Mouse (Mus musculus) 416B (cell line): ENCODE measurements around the gene Agl.
"Not testable (repeated sequence)": the region's sequence is repeated elsewhere in the genome, so short reads cannot be mapped to it uniquely, and the experiment has no call there.

ENCODE experiments used
- DNase-seq: peaks from one replicate; pipeline ENCODE4 v3.0.0; 2011; ENCODE audit warnings: low read depth

Agl gene

DNA sequence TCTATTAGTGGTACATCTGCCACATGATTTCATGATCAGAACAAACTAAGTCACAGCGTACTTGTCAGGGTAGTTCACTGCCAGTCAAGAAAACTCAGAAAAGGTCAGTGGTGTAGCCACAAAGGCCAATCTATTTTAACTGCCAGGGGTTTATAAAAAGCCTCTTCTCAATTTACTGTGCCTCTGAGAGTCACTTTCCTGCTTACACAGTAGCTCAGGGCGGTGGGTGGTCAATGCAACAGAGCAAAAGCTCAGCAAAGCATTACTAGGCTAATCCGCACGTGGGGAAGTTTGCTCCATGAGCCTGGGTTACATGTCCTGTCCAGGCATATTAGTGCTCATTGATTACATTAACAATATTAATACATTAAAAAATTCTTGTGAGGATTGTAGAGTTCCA lies 8.0 kb upstream of the Agl start:
- DNase-seq = no peak

DNA sequence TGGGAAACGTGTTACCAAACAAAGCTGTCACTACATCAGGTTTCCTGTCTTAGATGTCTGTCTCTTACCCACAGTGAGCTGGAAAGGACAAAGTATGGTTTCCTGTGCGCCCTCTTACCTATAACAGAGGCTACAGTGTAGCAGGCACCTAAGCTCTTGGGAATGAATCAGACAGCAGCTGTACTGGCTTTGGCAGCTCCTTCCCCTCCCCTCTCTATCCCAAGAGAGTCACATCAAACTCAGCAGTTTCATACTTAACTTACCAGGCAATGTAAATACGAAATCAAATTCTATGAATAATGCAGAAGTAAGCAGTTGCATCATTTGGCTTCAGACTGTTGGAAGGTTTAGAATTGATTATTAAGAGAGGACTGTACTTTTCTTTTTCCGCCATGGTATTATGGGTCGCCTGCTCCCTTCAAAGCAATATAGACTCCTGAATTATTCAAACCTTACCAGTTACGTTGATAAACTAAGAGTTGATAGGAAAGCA lies 7.4 kb upstream of the Agl start:
- peak; percentile 34 for DNase-seq

DNA sequence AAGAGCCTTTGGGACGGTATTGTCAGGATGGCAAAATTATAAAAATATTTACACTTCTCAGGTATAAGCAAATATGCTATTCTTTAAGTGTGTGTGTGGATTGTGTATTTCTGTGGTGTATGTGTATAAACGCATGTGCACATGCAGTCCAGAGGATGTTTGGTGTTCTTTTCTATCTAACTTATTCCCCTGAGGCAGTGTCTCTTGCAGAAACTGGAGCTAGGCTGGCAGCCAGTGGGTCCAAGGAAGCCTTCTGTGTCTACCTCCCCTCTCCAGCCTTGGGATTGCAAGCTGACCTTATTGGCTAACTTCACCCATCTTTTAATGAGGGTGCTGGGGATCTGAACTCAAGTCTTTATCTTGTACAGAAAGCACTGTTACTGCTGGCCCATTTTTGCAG lies 5.0 kb upstream of the Agl start:
- DNase-seq = no peak

GRCm38 (mm10) chr3:116810351-116810750 lies 2.4 kb upstream of the Agl start:
- DNase-seq = not testable (repeated sequence)

DNA sequence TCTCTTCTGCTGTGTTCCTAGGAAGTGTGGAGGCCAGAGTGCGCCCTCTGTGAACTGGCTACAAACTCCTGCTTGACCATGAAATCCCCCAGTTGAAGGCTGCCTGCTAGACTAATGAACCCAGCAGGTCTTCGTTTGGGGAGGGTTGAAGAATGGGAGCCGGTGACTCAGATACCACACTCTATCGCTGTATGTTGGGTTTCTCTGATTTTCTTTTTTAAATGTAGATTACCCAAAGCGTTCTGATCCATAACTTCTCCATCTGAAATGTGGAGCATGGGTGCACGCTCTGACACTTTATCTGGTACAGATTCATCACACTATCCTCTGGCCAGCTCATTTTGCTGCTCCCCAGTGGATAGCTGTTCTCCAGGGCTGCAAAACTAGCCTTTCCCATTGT lies 1.3 kb upstream of the Agl start:
- peak; percentile 11 for DNase-seq

- DNase-seq = no peak
Observed at GRCm38 (mm10) chr3:116808507-116809217, 696 bp upstream of the Agl start.

DNA sequence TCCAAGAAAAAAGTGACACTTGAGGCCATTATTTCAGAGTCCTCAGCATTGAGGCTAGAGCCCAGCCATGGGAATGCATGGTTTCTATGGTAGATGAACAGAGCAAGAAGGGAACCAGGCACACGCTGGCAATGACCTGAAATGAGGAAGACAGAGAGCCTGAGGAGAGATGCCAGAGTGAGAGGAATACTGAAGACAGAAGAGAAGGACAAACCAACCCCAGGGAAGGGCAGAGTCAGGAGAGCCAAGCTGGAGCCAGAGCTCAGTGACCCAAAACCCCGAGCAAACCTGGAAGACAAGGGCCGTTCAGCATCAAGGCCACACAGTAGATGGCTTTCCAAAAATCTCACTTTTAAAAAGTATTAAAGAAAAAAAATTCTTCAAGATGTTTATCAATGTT lies 2.1 kb downstream of the Agl start:
- no peak for DNase-seq

DNA sequence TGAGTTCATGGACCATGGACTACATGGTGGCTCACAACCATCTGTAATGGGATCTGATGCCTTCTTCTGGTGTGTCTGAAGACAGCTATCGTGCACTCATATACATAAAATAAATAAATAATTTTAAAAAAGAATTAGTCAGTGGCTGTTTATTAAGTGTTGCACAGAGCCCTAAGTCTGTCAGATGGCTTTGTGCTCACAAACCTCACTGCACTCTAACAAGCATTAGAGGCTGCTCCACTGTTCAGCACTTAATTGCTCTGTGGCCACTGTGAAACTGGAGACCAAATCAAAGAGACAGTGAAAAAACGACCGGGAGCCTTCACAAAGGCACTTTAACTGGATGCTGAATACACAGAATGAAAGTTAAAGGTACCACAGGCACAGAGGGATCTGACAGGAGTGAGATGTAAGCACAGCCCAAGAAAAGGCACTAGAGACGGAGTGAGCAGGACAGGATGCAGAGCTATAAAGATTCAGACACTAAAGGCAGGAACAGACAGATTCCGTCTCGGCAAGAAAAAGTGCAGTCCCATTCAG lies 3.1 kb downstream of the Agl start:
- no peak for DNase-seq

- no peak for DNase-seq
Observed at GRCm38 (mm10) chr3:116801755-116802154, 6.2 kb downstream of the Agl start.

DNA sequence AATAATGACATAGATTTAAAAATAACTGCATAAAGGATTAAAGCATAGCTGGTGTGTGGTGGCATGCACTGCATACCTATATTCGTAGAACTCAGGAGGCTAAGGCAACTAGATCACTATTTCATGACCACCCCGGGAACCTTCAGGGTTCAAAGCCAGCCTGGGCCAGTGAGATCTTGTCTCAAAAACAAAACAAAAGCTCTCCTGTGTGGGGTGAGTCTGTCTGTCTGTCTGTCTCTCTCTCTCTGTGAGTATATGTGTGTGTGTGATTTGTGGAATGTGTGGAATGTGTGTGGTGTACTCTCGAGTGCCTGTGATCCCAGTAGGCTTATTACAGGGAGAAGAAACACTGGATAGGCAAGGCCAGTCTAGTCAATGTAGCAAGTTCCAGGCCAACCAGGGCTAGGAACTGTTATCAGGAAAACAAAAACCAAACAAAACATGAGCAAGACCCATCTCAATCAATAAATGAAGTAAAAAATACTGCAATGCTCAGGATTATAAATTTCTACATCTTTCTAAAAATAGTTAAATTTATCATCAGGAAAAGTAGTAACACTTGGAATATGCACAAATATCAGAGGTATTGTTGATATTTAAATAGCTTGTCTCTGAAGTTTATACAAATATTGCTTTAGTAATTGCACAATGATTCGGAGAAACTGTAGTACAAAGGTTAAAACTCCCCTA lies 9.0 kb downstream of the Agl start:
- DNase-seq = no peak

GRCm38 (mm10) chr3:116788851-116789250 lies 19.1 kb downstream of the Agl start:
- no peak for DNase-seq

- DNase-seq = no peak
Observed at GRCm38 (mm10) chr3:116786543-116786942, 21.4 kb downstream of the Agl start.

GRCm38 (mm10) chr3:116785820-116786219 lies 22.1 kb downstream of the Agl start:
- no peak for DNase-seq

DNA sequence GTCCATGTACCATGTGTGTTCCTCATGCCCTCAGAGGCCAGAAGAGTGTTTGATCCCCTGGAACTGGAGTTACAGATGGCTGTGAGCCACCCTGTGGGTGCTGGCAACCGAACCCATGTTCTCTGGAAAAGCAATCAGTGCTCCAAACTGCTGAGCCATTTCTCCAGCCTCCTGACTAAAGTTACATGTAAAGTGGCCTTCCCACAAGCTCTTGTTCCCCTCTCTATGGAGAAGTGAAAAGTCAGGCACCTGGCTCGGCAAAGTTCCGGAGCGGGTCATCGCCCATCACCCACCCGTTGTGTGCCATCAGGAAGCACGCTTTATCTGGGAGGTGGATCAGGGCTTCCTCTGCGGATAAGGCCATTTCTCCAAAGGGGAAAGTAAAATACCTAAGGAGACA lies 23.2 kb downstream of the Agl start:
- no peak for DNase-seq

GRCm38 (mm10) chr3:116784290-116784689 lies 23.7 kb downstream of the Agl start:
- DNase-seq = no peak

GRCm38 (mm10) chr3:116776961-116777360 lies 31.0 kb downstream of the Agl start:
- DNase-seq = no peak

DNA sequence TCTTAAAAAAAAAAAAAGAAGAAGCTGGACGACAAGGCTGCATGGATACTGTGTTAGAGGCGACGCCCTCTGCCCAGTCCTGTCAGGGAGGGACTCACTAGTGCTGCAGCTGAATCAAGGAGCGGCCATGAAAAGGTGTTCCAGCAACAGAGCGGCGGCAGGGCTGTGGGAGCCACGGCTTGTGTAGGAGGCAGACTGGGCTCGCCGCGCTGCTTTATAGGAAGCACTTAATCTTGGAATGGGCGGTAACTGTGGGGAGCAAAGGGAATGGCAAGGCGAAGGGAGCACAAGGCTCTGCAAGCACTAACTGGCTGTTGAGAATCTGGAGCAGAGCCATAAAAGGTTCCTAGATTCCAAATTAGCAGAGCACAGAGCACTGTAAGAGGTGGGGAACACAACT lies 34.1 kb downstream of the Agl start:
- DNase-seq = no peak

DNA sequence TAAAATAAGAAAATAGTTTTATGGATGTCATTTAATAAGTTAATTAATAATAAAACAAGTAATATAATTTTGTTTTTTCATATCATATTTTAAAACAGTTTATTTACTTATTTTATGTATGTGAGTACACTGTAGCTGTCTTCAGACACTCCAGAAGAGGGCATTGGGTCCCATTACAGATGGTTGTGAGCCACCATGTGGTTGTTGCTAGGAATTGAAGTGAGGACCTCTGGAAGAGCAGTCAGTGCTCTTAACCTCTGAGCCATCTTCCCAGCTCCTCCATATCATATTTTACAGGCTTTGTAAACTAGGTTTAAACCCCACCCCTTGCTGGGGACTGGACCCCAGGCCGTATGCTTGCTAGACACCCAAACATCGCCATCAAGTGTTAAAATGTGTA lies 36.4 kb downstream of the Agl start:
- peak; percentile 20 for DNase-seq

GRCm38 (mm10) chr3:116766963-116767362 lies 41.0 kb downstream of the Agl start:
- DNase-seq = peak; percentile 54

- no peak for DNase-seq
Observed at GRCm38 (mm10) chr3:116752818-116753217, 55.1 kb downstream of the Agl start.

DNA sequence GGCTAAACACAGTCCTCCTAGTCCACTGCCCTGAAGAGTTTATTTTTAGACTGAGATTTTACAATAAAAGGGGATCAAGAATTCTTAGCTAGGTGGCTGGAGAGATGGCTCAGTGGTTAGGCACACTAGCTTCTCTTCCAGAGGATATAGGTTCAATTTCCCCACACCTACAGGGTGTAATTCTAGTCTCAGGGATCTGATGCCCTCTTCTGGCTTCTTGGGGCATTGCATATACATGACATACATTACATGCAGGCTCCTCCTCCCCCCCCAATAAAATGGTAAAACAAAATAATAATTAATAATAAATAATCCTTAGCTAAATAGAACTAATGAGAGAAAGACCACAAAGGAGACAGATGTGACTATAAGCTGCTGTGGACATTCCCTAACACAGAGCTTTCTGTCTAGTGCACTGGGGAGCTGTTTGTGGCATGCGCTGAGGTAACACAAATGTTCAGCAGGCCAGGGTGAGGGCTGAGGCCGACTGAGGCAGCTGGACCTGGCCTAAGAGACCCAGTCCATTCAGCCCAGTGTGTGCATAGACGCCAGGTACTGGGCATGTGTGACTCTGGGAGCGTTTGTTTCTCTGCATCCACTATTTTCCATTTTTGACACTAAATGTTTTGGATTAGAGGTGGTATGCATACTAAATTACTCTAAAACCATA lies 56.6 kb downstream of the Agl start:
- peak; percentile 71 for DNase-seq

DNA sequence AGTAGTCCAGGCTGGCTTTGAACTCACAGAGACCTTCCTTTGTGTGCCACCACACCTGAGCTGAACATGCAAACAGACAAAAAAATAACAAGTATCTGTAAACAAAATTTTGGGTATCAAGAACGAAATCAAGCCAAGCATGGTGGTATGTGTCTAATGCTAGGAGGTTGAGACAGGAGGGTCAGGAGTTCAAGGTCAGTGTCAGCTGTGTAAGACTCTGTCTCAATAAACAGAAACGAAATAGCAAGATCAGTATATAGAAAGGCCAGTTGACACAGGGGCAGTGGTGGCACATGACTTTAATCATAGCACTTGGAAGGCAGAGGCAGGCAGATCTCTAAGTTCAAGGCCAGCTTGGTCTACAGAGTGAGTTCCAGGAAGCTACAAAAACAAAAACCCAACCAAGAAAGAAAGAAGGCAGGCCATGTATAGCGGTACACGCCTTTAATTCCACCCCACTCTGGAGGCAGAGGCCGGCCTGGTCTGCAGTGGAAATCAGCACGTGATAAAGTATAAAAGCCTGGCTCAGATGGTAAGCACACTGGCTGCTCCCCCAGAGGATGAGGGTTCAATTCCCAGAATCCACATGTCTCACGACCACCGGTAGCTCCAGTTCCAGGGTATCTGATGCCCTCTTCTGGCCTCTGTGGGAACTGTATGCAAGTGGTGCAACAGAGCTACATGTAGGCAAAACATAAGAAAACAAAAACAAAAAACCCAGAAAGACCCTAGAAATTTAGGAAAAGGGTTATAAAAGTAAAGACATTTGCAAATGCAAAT lies 59.4 kb downstream of the Agl start:
- DNase-seq = peak; percentile 63
